20 mouse cellular contexts compared by ENCODE assay signal in the genomic region with DNA sequence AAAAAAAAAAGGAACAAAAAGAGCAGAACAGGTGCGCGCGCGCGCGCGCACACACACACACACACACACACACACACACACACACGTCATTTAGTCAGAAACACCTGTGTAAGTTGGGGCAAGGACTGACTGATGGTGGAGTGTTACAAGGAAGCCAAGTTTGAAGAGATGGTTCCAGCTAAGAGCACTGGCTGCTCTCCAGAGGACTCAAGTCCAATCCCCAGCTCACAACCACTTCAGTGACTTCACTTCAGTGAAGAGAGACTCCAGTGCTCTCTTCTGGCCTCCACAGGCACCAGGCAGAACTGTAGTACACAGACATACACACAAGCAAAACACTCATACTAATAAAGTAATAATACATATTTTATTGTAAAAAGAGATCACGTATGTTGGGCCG. TPM values are rescaled to one million over a fixed set of nuclear protein-coding genes. Genes with fewer than 3 reads are reported as not detected.
DNase-seq lines count a peak whose midpoint lies in the region; ATAC-seq and TF ChIP-seq lines count a peak whose summit lies in the region.
"Had no signal": no experiment of that assay in that cellular context is flagged by ENCODE, and none has a peak within 500 bp of the region (broad histone marks: within the 10 kb centered on the region; RNA-seq: fewer than 3 reads in every experiment).

No protein-coding gene starts in this region.

- H3K4me1 ChIP-seq in kidney, embryonic 16.5 days (ENCODE audit: insufficient read depth, low read length) = peaks cover 28% of the 10 kb centered on the region
- no peaks in the 10 kb centered on the region for H3K4me1 ChIP-seq in MEL (ENCODE audit: control insufficient read depth in 1 of 2, insufficient read depth in 2 of 2, low read length in 2 of 2)

- H3K4me3 ChIP-seq in kidney, embryonic 16.5 days (ENCODE audit: low read length) = no peak overlapping the region
- H3K4me3 ChIP-seq in MEL (ENCODE audit: control insufficient read depth in 1 of 2, insufficient read depth in 1 of 2, low read depth in 2 of 2, low read length in 2 of 2) = no peak overlapping the region
- H3K4me3 ChIP-seq: embryonic facial prominence, embryonic 15.5 days; forebrain, embryonic 10.5 days; hindbrain, embryonic 12.5 days; limb, embryonic 15.5 days had no signal

- no peak overlapping the region for H3K27ac ChIP-seq in kidney, embryonic 16.5 days (ENCODE audit: low read length)
- H3K27ac ChIP-seq in MEL (ENCODE audit: control insufficient read depth, low read depth, low read length) = no peak overlapping the region
- H3K27ac ChIP-seq: embryonic facial prominence, embryonic 15.5 days; forebrain, embryonic 10.5 days; hindbrain, embryonic 12.5 days; limb, embryonic 15.5 days had no signal

- DNase-seq in kidney, adult 8-10 months = peak; percentile 14 to 42
- peak; percentile 23 for DNase-seq in MEL (ENCODE audit: low read depth, low spot score)
- peak; percentile 27 for DNase-seq in kidney, postnatal 10 days
- peak; percentile 42 for DNase-seq in lung, postnatal 36 days
- DNase-seq in layer of hippocampus, postnatal 14 days (ENCODE audit: low spot score in 2 of 2) = no peak
- DNase-seq in T-cell, adult 2 months (ENCODE audit: low spot score) = no peak
- DNase-seq: cerebellum, adult 9-11 months; embryo, embryonic 11 days; gastrocnemius, postnatal 14 days; liver, postnatal 0 days; midbrain, embryonic 14.5 days; retina, postnatal 1 day; thymus, adult 18-20 months had no signal

- TF ChIP-seq CTCF in MEL (IDR thresholded peaks at IDR 0.05 in 2 of 3, conservative IDR thresholded peaks at IDR 0.05 in 1 of 3; ENCODE audit: control insufficient read depth in 1 of 3, insufficient read depth in 1 of 3, low read depth in 2 of 3, low read length in 3 of 3, poor library complexity in 1 of 3, severe bottlenecking in 1 of 3) = no peak

- H3K79me2 ChIP-seq in MEL (ENCODE audit: control insufficient read depth, insufficient read depth, low read length, poor library complexity) = no peaks in the 10 kb centered on the region

- H3K27me3 ChIP-seq in kidney, embryonic 16.5 days (ENCODE audit: insufficient read depth, low read length) = no peaks in the 10 kb centered on the region
- H3K27me3 ChIP-seq in MEL (ENCODE audit: control insufficient read depth in 1 of 2, insufficient read depth in 2 of 2, low read length in 2 of 2) = peaks cover 0 to 4% of the 10 kb centered on the region in 2 experiments; a peak in 1 of 4 replicates
- H3K27me3 ChIP-seq: embryonic facial prominence, embryonic 15.5 days; hindbrain, embryonic 12.5 days; limb, embryonic 15.5 days had no signal

- TF ChIP-seq RAD21 in MEL (IDR thresholded peaks at IDR 0.05; ENCODE audit: low read depth, low read length) = no peak

- WGBS in kidney, embryonic 16.5 days = 93% methylated on average over 10 of the region's 10 CpGs

- no peak for ATAC-seq in kidney, embryonic 16.5 days (ENCODE audit: low FRiP score, low TSS enrichment)
- ATAC-seq: intestine, embryonic 16.5 days; liver, postnatal 0 days had no signal

- no peaks in the 10 kb centered on the region for H3K9me3 ChIP-seq in kidney, embryonic 16.5 days (ENCODE audit: low read length)
- no peaks in the 10 kb centered on the region for H3K9me3 ChIP-seq in MEL (replicated peaks; ENCODE audit: insufficient read depth, low read length)
- H3K9me3 ChIP-seq: embryonic facial prominence, embryonic 15.5 days; forebrain, embryonic 10.5 days; hindbrain, embryonic 12.5 days; limb, embryonic 15.5 days had no signal

- H3K36me3 ChIP-seq in kidney, embryonic 16.5 days (ENCODE audit: insufficient read depth, low read length) = no peaks in the 10 kb centered on the region
- no peaks in the 10 kb centered on the region for H3K36me3 ChIP-seq in MEL (ENCODE audit: control insufficient read depth in 1 of 2, insufficient read depth in 2 of 2, low read length in 2 of 2)
- H3K36me3 ChIP-seq: embryonic facial prominence, embryonic 15.5 days; forebrain, embryonic 10.5 days; hindbrain, embryonic 12.5 days; limb, embryonic 15.5 days had no signal

- TF ChIP-seq EP300 in MEL (IDR thresholded peaks at IDR 0.05; ENCODE audit: low read depth in 1 of 2, low read length in 2 of 2) = no peak

- H3K4me2 ChIP-seq in kidney, embryonic 16.5 days (replicated peaks; ENCODE audit: low read depth, low read length) = no peak overlapping the region
- H3K4me2 ChIP-seq: embryonic facial prominence, embryonic 15.5 days; hindbrain, embryonic 12.5 days; limb, embryonic 15.5 days had no signal

- H3K9ac ChIP-seq in kidney, embryonic 16.5 days (replicated peaks; ENCODE audit: low read length) = no peak overlapping the region
- H3K9ac ChIP-seq in MEL (ENCODE audit: control insufficient read depth, low read depth, low read length, poor library complexity, severe bottlenecking) = no peak overlapping the region
- H3K9ac ChIP-seq: embryonic facial prominence, embryonic 15.5 days; hindbrain, embryonic 12.5 days; limb, embryonic 15.5 days; liver, postnatal 0 days had no signal

- no peak for TF ChIP-seq POLR2A in MEL (IDR thresholded peaks at IDR 0.05; ENCODE audit: control insufficient read depth in 1 of 2, insufficient read depth in 1 of 2, low read depth in 1 of 2, low read length in 2 of 2, poor library complexity in 1 of 2)

TF ChIP-seq in MEL, 35 proteins besides CTCF, POLR2A, EP300 and RAD21:
- TF ChIP-seq RCOR1 (IDR thresholded peaks at IDR 0.05; ENCODE audit: low read depth, low read length) = no peak
- no peak for TF ChIP-seq MAX (IDR thresholded peaks at IDR 0.05; ENCODE audit: low read length)
- no peak for TF ChIP-seq JUND (IDR thresholded peaks at IDR 0.05; ENCODE audit: low read depth, low read length)
- TF ChIP-seq NRF1 (IDR thresholded peaks at IDR 0.05; ENCODE audit: insufficient read depth, low read depth, low read length, poor library complexity, severe bottlenecking) = no peak
- TF ChIP-seq MYC (IDR thresholded peaks at IDR 0.05; ENCODE audit: low read depth, low read length) = no peak
- TF ChIP-seq TAL1 (IDR thresholded peaks at IDR 0.05; ENCODE audit: low read length) = no peak
- no peak for TF ChIP-seq TCF12 (IDR thresholded peaks at IDR 0.05; ENCODE audit: low read depth, low read length)

RNA-seq across cellular contexts. Expression of gene Tgif2, which starts 29.1 kb away (rescaled TPM):
- 69.5 and 71.1 TPM in 2 replicates for polyA plus RNA-seq in kidney, embryonic 16.5 days (2015; fragmentation: Nextera tagmentation; extraction: Ambion mirVana)
- total RNA-seq in MEL (2012; rRNA removed) = 15.2 and 16.9 TPM in 2 replicates
- polyA plus RNA-seq in MEL (2012; ENCODE audit: insufficient read depth in 1 of 2, insufficient read length in 2 of 2, low read depth in 1 of 2, low replicate concordance in 2 of 2, missing spikeins in 1 of 2) = 10 to 100 TPM in 1 of 2 experiments, not detected in 1; 43.3 TPM
- 1 to 10 TPM; 2.7 to 3.0 TPM for total RNA-seq in layer of hippocampus, postnatal 14 days (2021)

RNA-seq across cellular contexts. Expression of gene Myl9, which starts 35.5 kb away (rescaled TPM):
- 447 and 578 TPM in 2 replicates for polyA plus RNA-seq in kidney, embryonic 16.5 days (2015; fragmentation: Nextera tagmentation; extraction: Ambion mirVana)
- total RNA-seq in MEL (2012; rRNA removed) = 1.2 and 2.8 TPM in 2 replicates
- 1 to 10 TPM in 1 of 2 experiments, not detected in 1; 1.3 TPM for polyA plus RNA-seq in MEL (2012; ENCODE audit: insufficient read depth in 1 of 2, insufficient read length in 2 of 2, low read depth in 1 of 2, low replicate concordance in 2 of 2, missing spikeins in 1 of 2)
- total RNA-seq in layer of hippocampus, postnatal 14 days (2021) = 10 to 100 TPM; 22.3 to 24.9 TPM
- total RNA-seq: megakaryocyte, adult 5-6 weeks had no signal

RNA-seq across cellular contexts. Expression of gene 4930518I15Rik, which starts 47.0 kb away (rescaled TPM):
- 8.0 and 9.9 TPM in 2 replicates for polyA plus RNA-seq in kidney, embryonic 16.5 days (2015; fragmentation: Nextera tagmentation; extraction: Ambion mirVana)
- total RNA-seq in MEL (2012; rRNA removed) = 0.23 TPM in 1 of 2 replicates, not detected in the other
- under 1 TPM in 1 of 2 experiments, not detected in 1; 0.60 TPM for polyA plus RNA-seq in MEL (2012; ENCODE audit: insufficient read depth in 1 of 2, insufficient read length in 2 of 2, low read depth in 1 of 2, low replicate concordance in 2 of 2, missing spikeins in 1 of 2)
- 1 to 10 TPM; 3.4 to 3.5 TPM for total RNA-seq in layer of hippocampus, postnatal 14 days (2021)

RNA-seq across cellular contexts. Expression of gene Rab5if, which starts 52.2 kb away (rescaled TPM):
- polyA plus RNA-seq in kidney, embryonic 16.5 days (2015; fragmentation: Nextera tagmentation; extraction: Ambion mirVana) = 167 and 168 TPM in 2 replicates
- 211 and 226 TPM in 2 replicates for total RNA-seq in MEL (2012; rRNA removed)
- 100 to 1,000 TPM; 263 to 315 TPM for polyA plus RNA-seq in MEL (2012; ENCODE audit: insufficient read depth in 1 of 2, insufficient read length in 2 of 2, low read depth in 1 of 2, low replicate concordance in 2 of 2, missing spikeins in 1 of 2)
- total RNA-seq in layer of hippocampus, postnatal 14 days (2021) = 100 to 1,000 TPM; 108 to 114 TPM

Comparison
In these comparisons a context has a peak if more than half of its experiments do, and no peak if none do; other contexts are left out.
1. DNase-seq: peak in kidney, adult 8-10 months (2 of 2), MEL (single experiment), kidney, postnatal 10 days (single experiment) and lung, postnatal 36 days (single experiment); none in layer of hippocampus, postnatal 14 days (0 of 2) and T-cell, adult 2 months (single experiment).